Mouse (Mus musculus) liver, adult 2 months (tissue): ENCODE measurements at regions not wholly inside any gene's neighbourhood (a gene's known extent, or its start where the extent isn't known, plus 50 kb on each side); places are given as distances from the start of the nearest gene placed in this dataset.

Experiments
- CTCF ChIP-seq: fragments of 200-500 bp; IDR thresholded peaks from 2 replicates; pipeline ENCODE4 v1.5.1; 2011; ENCODE audit warnings: low read depth, low read length, control low read depth
- POLR2A ChIP-seq: fragments of 200-500 bp; IDR thresholded peaks from 2 replicates; pipeline ENCODE4 v1.6.1; 2011; ENCODE audit warnings: low read length, control low read depth; ENCODE audit not compliant: insufficient read depth; ENCODE audit errors: extremely low read depth

DNA sequence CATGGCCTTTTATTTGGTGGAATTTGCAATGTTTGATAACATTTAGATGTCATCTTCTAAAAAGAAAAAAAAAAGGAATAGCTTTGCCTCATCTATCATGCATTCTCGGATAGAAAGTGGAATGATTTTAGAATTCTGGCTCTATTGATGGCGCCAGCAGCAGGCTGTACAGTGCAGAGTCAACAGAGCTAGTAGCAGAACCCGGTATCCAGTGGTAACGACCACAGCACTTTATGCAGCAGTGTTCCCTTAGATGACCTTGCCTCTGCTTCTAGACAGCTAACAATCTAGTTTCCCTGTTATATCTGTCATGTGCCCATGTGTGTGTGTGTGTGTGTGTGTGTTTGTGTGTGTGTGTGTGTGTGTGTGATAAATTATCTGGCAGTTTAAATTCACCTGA, 129.2 kb upstream of the Speer2 start:
- TF ChIP-seq CTCF (no peak), POLR2A (no peak)
